Mouse (Mus musculus): ENCODE measurements around the gene Cyp2d11.
"Not testable (repeated sequence)": the region's sequence is repeated elsewhere in the genome, so short reads cannot be mapped to it uniquely, and the experiment has no call there.

Gene Cyp2d11

DNA sequence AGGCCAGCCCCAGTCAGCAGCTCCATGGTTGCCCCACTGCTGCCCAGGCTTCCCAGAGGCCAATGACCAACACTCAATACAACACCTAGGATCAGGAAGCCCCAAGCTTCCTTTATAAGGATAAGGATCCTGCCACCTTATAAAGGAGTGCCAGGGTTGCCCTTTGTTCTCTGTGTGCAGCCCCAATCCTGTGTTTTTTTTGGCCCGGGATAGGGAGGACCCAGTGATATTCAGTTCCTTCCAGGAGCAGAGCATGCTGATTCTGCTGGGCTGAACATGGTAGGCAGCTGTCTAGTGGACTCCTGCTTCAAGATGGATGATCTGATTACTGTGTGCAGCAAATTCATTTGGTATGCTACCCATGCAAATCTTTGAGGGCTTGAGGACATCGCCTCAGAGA lies at the start of gene Cyp2d11:
Gene Cyp2d11 (minus strand): TSS at position 101 of the 400 bp plus-strand sequence.
- not testable (repeated sequence) for H3K36me3 ChIP-seq (ENCODE audit: insufficient read depth, low read length)

DNA sequence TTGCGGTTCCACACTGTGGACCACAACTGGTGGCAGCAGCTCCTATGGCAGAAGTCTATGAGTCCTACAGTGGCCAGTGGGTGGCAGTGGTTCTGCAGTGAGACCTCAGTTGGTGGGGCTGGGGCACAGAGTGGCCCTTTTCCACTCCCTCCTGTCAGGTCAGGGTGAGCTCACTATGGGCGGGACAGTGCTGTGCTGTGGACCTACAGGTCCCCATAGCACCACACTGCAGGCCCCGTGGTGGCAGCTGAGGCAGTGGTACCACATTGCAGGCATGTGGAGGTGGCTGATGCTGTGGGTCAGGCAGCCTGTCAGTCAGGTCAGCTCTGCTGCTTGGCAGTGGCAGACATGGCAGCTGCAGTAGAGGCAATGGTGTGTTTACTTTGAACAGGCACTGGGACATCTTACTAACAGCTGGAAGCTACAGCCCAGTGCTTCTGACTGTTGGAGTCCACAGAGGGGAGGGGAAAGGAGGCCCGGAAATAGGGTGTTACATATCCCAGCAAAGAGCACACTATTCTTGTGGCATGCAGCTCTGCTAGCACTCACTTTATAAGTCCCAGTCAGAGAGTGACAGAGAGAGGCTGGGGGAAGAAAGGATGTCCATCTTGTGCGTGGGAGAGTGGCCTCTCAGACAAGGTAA lies 44.3 kb upstream of the Cyp2d11 start:
- H3K27me3 ChIP-seq (ENCODE audit: insufficient read depth, low read length): no peaks in the 10 kb centered on the region
- no peak overlapping the region for H3K4me3 ChIP-seq (replicated peaks; ENCODE audit: low read length)
- no peaks in the 10 kb centered on the region for H3K4me1 ChIP-seq (replicated peaks; ENCODE audit: low read depth, low read length)
- peaks cover 28% of the 10 kb centered on the region for H3K9me3 ChIP-seq (ENCODE audit: low read length)
- no peaks in the 10 kb centered on the region for H3K36me3 ChIP-seq (ENCODE audit: insufficient read depth, low read length)
- no peak for TF ChIP-seq POU5F1 (IDR thresholded peaks at IDR 0.05; ENCODE audit: borderline replicate concordance, low read length)
- TF ChIP-seq CTCF (conservative IDR thresholded peaks at IDR 0.05; ENCODE audit: low read length): no peak
- no peak for TF ChIP-seq NANOG (IDR thresholded peaks at IDR 0.05; ENCODE audit: borderline replicate concordance, low read length)

More for the DNA sequence above, at the start of gene Cyp2d11:
- not testable (repeated sequence) for H3K9me3 ChIP-seq (ENCODE audit: low read length); H3K4me1 ChIP-seq (replicated peaks; ENCODE audit: low read depth, low read length); H3K4me3 ChIP-seq (replicated peaks; ENCODE audit: low read length); H3K27me3 ChIP-seq (ENCODE audit: insufficient read depth, low read length)

DNA sequence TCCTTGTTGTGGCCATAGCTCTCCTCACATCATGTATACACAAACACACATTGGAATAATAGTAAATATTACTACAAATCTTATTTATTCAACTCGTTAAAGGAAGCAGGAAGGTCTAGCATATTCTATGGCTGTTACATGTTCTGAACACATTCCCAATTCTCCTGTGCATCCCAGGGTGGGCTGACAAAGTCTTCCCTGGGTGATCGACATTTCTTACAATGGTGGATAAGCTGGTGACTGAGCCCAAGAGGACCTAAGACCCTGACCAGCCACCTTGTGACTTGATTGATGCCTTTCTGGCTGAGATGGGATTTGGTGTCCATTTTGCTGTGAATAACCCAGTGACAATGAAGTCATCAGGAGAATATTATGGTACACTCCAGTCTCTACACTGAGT lies 41.8 kb upstream of the Cyp2d11 start:
- TF ChIP-seq CTCF (conservative IDR thresholded peaks at IDR 0.05; ENCODE audit: low read length) (no peak), NANOG (IDR thresholded peaks at IDR 0.05; ENCODE audit: borderline replicate concordance, low read length) (no peak), POU5F1 (IDR thresholded peaks at IDR 0.05; ENCODE audit: borderline replicate concordance, low read length) (no peak)
- H3K27me3 ChIP-seq (ENCODE audit: insufficient read depth, low read length): no peaks in the 10 kb centered on the region
- H3K36me3 ChIP-seq (ENCODE audit: insufficient read depth, low read length): no peaks in the 10 kb centered on the region

DNA sequence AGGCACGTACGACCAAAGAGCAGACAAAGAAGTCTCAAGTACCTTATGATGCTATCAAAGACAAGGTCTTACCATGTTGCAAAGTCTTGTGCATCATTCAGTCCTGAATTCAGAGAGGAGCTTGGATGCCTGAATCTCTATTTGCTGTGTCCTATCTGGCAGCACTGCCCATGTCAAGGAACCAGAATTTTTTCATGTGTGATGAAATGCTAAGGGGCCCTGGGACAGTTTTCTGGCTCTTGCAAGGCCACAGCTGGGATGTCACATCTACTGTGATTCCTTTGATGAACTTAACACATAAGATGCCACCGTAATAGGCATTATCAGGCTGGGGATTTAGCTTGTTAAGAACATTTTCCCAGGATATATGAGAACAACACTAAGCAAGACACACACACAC lies 41.2 kb upstream of the Cyp2d11 start:
- H3K27me3 ChIP-seq (ENCODE audit: insufficient read depth, low read length): no peaks in the 10 kb centered on the region
- no peaks in the 10 kb centered on the region for H3K36me3 ChIP-seq (ENCODE audit: insufficient read depth, low read length)
- H3K4me3 ChIP-seq (replicated peaks; ENCODE audit: low read length): no peak overlapping the region
- H3K4me1 ChIP-seq (replicated peaks; ENCODE audit: low read depth, low read length): no peaks in the 10 kb centered on the region
- TF ChIP-seq POU5F1 (IDR thresholded peaks at IDR 0.05; ENCODE audit: borderline replicate concordance, low read length) (no peak), CTCF (conservative IDR thresholded peaks at IDR 0.05; ENCODE audit: low read length) (no peak), NANOG (IDR thresholded peaks at IDR 0.05; ENCODE audit: borderline replicate concordance, low read length) (no peak)
- peaks cover 57% of the 10 kb centered on the region for H3K9me3 ChIP-seq (ENCODE audit: low read length)

More for the DNA sequence above, 41.8 kb upstream of the Cyp2d11 start:
- Histone ChIP-seq H3K4me3 (replicated peaks; ENCODE audit: low read length) (no peak overlapping the region), H3K4me1 (replicated peaks; ENCODE audit: low read depth, low read length) (no peaks in the 10 kb centered on the region), H3K9me3 (ENCODE audit: low read length) (peaks cover 51% of the 10 kb centered on the region)

DNA sequence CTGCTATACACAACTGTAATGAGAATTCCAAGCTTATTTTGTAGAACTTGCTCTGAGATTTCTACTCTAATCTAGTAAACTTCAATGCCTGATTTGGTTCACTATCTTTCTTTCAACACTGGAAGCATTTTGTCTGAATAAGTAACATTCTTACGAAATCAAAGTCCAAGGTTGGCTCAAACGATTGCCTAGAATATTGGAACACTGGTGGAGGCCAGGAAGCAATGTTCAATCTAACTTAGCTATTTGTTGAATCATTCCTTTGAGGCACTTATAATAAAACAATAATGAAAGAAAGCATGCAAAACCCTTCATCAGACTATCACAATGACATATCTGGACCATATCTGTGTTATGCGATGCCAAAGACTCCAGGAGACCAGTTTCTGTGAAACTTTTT lies 40.7 kb upstream of the Cyp2d11 start:
- no peak for TF ChIP-seq CTCF (conservative IDR thresholded peaks at IDR 0.05; ENCODE audit: low read length)
- no peak for TF ChIP-seq POU5F1 (IDR thresholded peaks at IDR 0.05; ENCODE audit: borderline replicate concordance, low read length)
- TF ChIP-seq NANOG (IDR thresholded peaks at IDR 0.05; ENCODE audit: borderline replicate concordance, low read length): no peak
- H3K9me3 ChIP-seq (ENCODE audit: low read length): peaks cover 62% of the 10 kb centered on the region
- no peak overlapping the region for H3K4me3 ChIP-seq (replicated peaks; ENCODE audit: low read length)
- no peaks in the 10 kb centered on the region for H3K27me3 ChIP-seq (ENCODE audit: insufficient read depth, low read length)
- H3K36me3 ChIP-seq (ENCODE audit: insufficient read depth, low read length): no peaks in the 10 kb centered on the region
- no peaks in the 10 kb centered on the region for H3K4me1 ChIP-seq (replicated peaks; ENCODE audit: low read depth, low read length)

DNA sequence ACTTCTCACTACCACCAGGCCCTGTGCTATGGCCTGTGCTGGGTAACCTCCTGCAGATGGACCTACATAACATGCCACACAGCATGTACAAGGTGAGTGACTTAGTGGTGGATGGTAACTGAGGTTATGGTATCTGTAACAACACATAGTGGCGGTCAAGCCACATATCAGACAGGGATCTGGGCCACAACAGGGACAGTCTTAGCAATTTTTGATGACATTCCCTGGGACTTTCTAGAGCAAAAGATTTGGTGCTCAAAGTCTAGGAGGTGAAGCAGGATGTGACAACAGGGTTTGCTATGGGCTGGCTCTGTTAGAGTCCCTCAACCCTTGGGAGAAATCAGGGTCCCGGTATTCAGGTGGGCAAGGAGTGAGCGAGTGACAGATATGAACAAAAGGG lies 39.8 kb upstream of the Cyp2d11 start:
- TF ChIP-seq POU5F1 (IDR thresholded peaks at IDR 0.05; ENCODE audit: borderline replicate concordance, low read length): no peak
- TF ChIP-seq NANOG (IDR thresholded peaks at IDR 0.05; ENCODE audit: borderline replicate concordance, low read length): no peak
- no peak for TF ChIP-seq CTCF (conservative IDR thresholded peaks at IDR 0.05; ENCODE audit: low read length)
- H3K27me3 ChIP-seq (ENCODE audit: insufficient read depth, low read length): no peaks in the 10 kb centered on the region
- H3K9me3 ChIP-seq (ENCODE audit: low read length): peaks cover 68% of the 10 kb centered on the region
- no peaks in the 10 kb centered on the region for H3K4me1 ChIP-seq (replicated peaks; ENCODE audit: low read depth, low read length)
- H3K36me3 ChIP-seq (ENCODE audit: insufficient read depth, low read length): no peaks in the 10 kb centered on the region
- H3K4me3 ChIP-seq (replicated peaks; ENCODE audit: low read length): no peak overlapping the region

DNA sequence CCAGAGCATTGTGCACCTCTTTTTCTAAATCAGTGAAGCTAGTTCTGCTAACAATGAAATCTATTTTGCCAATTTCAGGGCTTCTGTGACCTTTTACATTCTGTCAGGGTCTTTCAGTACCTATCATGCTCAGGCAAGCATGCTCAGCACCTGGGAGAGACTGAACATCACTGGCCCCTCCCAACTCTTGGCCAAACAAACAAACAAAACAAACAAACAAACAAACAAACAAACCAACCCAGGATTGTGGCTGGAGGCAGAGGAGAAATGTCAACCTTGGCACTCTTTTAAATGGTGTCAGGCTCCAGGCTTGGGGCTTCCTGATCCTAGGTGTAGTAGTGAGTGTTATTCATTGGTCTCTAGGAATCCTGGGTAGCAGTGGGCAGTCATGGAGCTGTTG lies 39.3 kb upstream of the Cyp2d11 start, which contains the start of gene Cyp2d9:
Gene Cyp2d9 (plus strand): TSS at position 301 of the 400 bp plus-strand sequence.
- no peak within 1 kb of the TSS for H3K4me3 ChIP-seq (replicated peaks; ENCODE audit: low read length)
- H3K9me3 ChIP-seq (ENCODE audit: low read length): peaks cover 71% of the 10 kb centered on the region
- no peaks in the 10 kb centered on the region for H3K27me3 ChIP-seq (ENCODE audit: insufficient read depth, low read length)
- H3K36me3 ChIP-seq (ENCODE audit: insufficient read depth, low read length): no peaks in the 10 kb centered on the region
- TF ChIP-seq NANOG (IDR thresholded peaks at IDR 0.05; ENCODE audit: borderline replicate concordance, low read length): no peak
- no peak for TF ChIP-seq CTCF (conservative IDR thresholded peaks at IDR 0.05; ENCODE audit: low read length)
- TF ChIP-seq POU5F1 (IDR thresholded peaks at IDR 0.05; ENCODE audit: borderline replicate concordance, low read length): no peak
- H3K4me1 ChIP-seq (replicated peaks; ENCODE audit: low read depth, low read length): no peaks in the 10 kb centered on the region

DNA sequence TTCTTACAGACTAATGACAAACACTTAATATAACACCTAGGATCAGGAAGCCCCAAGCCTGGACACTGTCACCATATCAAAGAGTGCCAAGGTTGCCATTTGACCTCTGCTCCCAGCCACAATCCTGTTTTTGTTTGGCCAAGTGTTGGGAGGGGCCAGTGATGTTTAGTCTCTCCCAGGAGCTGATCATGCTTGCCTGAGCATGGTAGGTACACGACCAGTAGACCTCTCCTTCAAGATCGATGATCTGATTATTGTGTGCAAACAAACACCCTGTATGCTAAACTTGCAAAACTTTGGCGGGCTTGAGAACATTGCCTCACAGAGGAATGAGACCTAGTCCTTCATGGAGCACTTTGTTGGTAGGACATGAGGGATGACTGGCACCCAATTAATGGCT lies 29.6 kb upstream of the Cyp2d11 start:
- H3K4me1 ChIP-seq (replicated peaks; ENCODE audit: low read depth, low read length): no peaks in the 10 kb centered on the region
- no peaks in the 10 kb centered on the region for H3K27me3 ChIP-seq (ENCODE audit: insufficient read depth, low read length)
- TF ChIP-seq NANOG (IDR thresholded peaks at IDR 0.05; ENCODE audit: borderline replicate concordance, low read length): no peak
- TF ChIP-seq POU5F1 (IDR thresholded peaks at IDR 0.05; ENCODE audit: borderline replicate concordance, low read length): no peak
- H3K9me3 ChIP-seq (ENCODE audit: low read length): peaks cover 34% of the 10 kb centered on the region
- H3K36me3 ChIP-seq (ENCODE audit: insufficient read depth, low read length): no peaks in the 10 kb centered on the region
- no peak overlapping the region for H3K4me3 ChIP-seq (replicated peaks; ENCODE audit: low read length)

DNA sequence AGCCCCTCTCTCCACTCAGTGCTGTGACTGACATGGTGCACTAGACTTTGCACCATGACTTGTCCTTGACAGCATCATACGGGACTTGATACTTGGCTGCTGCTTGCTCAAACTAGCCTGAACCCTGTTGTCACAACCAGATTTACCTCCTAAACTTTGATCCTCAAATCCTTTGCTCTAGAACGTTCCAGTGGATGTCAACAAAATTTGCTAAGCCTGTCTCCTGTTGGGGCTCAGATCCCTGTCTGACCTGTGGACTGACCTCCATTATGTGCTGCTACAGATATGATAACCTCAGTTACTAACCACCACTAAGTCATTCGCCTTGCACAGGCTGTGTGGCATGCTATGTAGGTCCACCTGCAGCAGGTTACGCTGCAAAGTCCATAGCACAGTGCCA lies 29.1 kb upstream of the Cyp2d11 start:
- no peaks in the 10 kb centered on the region for H3K4me1 ChIP-seq (replicated peaks; ENCODE audit: low read depth, low read length)
- no peaks in the 10 kb centered on the region for H3K36me3 ChIP-seq (ENCODE audit: insufficient read depth, low read length)
- H3K27me3 ChIP-seq (ENCODE audit: insufficient read depth, low read length): no peaks in the 10 kb centered on the region
- H3K9me3 ChIP-seq (ENCODE audit: low read length): peaks cover 29% of the 10 kb centered on the region
- no peak overlapping the region for H3K4me3 ChIP-seq (replicated peaks; ENCODE audit: low read length)
- TF ChIP-seq POU5F1 (IDR thresholded peaks at IDR 0.05; ENCODE audit: borderline replicate concordance, low read length) (no peak), CTCF (conservative IDR thresholded peaks at IDR 0.05; ENCODE audit: low read length) (no peak)
